Mouse (Mus musculus) testis, adult 2 months (tissue): ENCODE data around the gene Hdac10. TPM values are rescaled to one million over a fixed set of nuclear protein-coding genes. Genes with fewer than 3 reads are reported as not detected.

ENCODE experiments used
- H3K27ac ChIP-seq: fragments of 200-500 bp; 2 replicates; pipeline ENCODE4 v1.5.1; 2012; ENCODE audit warnings: low read depth, low read length; ENCODE audit not compliant: control insufficient read depth, insufficient read depth
- H3K27me3 ChIP-seq: fragments of 200-500 bp; 2 replicates; pipeline ENCODE4 v1.6.1; 2012; ENCODE audit warnings: mild to moderate bottlenecking, low read length, moderate library complexity; ENCODE audit not compliant: control insufficient read depth, insufficient read depth
- H3K36me3 ChIP-seq: fragments of 200-500 bp; 2 replicates; pipeline ENCODE4 v1.6.1; 2012; ENCODE audit warnings: mild to moderate bottlenecking, low read length; ENCODE audit not compliant: control insufficient read depth, insufficient read depth
- H3K4me1 ChIP-seq: fragments of 200-500 bp; 2 replicates; pipeline ENCODE4 v1.6.1; 2012; ENCODE audit warnings: low read length; ENCODE audit not compliant: control insufficient read depth, insufficient read depth
- H3K4me3 ChIP-seq: fragments of 200-500 bp; 2 replicates; pipeline ENCODE4 v1.5.1; 2012; ENCODE audit warnings: low read depth, mild to moderate bottlenecking, low read length, moderate library complexity, mixed read lengths; ENCODE audit not compliant: control insufficient read depth
- CTCF ChIP-seq: fragments of 200-500 bp; IDR thresholded peaks from 2 replicates; pipeline ENCODE4 v1.5.1; 2012; ENCODE audit warnings: low read depth, mild to moderate bottlenecking, inconsistent platforms, low read length, moderate library complexity; ENCODE audit not compliant: control insufficient read depth, insufficient read depth, insufficient replicate concordance
- POLR2A ChIP-seq: fragments of 200-500 bp; IDR thresholded peaks from 2 replicates; pipeline ENCODE4 v1.6.1; 2012; ENCODE audit warnings: low read depth, mild to moderate bottlenecking, inconsistent platforms, low read length, moderate library complexity; ENCODE audit not compliant: control insufficient read depth
- polyA plus RNA-seq: library from polyadenylated mRNA; depleted of rRNA; stranded (reverse); fragments of >200 nt; gene quantifications from 2 replicates; pipeline ENCODE4 v1.2.3, GENCODE M21; 2012; rRNA removed

Gene Hdac10
- polyA plus RNA-seq = 4.0 and 4.5 TPM in 2 replicates

GRCm38 (mm10) chr15:89128382-89129350 is at the start of gene Hdac10:
Hdac10 (minus strand) TSS chr15:89128700.
- Histone ChIP-seq H3K4me1 (peaks cover 8% of the 10 kb centered on the region), H3K36me3 (no peaks in the 10 kb centered on the region), H3K27ac (peak within 1 kb of the TSS; percentile 39; the same call in 1 of the 2 replicates), H3K27me3 (no peaks in the 10 kb centered on the region), H3K4me3 (peak within 1 kb of the TSS; percentile 85)
- TF ChIP-seq CTCF (peak; percentile 94), POLR2A (no peak)

- peak overlapping the region; percentile 32 for H3K27ac ChIP-seq
- H3K4me1 ChIP-seq = peaks cover 56% of the 10 kb centered on the region
- TF ChIP-seq CTCF (no peak), POLR2A (no peak)
- no peaks in the 10 kb centered on the region; the same call in 1 of the 2 replicates for H3K27me3 ChIP-seq
- peak overlapping the region; percentile 99 for H3K4me3 ChIP-seq
- H3K36me3 ChIP-seq = no peaks in the 10 kb centered on the region
Measured at GRCm38 (mm10) chr15:89177576-89178259, 49.2 kb upstream of the Hdac10 start.

- Histone ChIP-seq H3K36me3 (no peaks in the 10 kb centered on the region), H3K4me1 (peaks cover 58% of the 10 kb centered on the region), H3K4me3 (peak overlapping the region; percentile 67), H3K27me3 (no peaks in the 10 kb centered on the region; the same call in 1 of the 2 replicates), H3K27ac (peak overlapping the region; percentile 27; the same call in 1 of the 2 replicates)
- TF ChIP-seq CTCF = no peak
- no peak for TF ChIP-seq POLR2A
Measured at GRCm38 (mm10) chr15:89177121-89177520, 48.6 kb upstream of the Hdac10 start.

GRCm38 (mm10) chr15:89175411-89176155 is 47.1 kb upstream of the Hdac10 start:
- no peaks in the 10 kb centered on the region; the same call in 1 of the 2 replicates for H3K27me3 ChIP-seq
- TF ChIP-seq CTCF (no peak), POLR2A (no peak)
- peak overlapping the region; percentile 83 for H3K4me3 ChIP-seq
- peaks cover 61% of the 10 kb centered on the region for H3K4me1 ChIP-seq
- H3K36me3 ChIP-seq = no peaks in the 10 kb centered on the region
- no peak overlapping the region for H3K27ac ChIP-seq

DNA sequence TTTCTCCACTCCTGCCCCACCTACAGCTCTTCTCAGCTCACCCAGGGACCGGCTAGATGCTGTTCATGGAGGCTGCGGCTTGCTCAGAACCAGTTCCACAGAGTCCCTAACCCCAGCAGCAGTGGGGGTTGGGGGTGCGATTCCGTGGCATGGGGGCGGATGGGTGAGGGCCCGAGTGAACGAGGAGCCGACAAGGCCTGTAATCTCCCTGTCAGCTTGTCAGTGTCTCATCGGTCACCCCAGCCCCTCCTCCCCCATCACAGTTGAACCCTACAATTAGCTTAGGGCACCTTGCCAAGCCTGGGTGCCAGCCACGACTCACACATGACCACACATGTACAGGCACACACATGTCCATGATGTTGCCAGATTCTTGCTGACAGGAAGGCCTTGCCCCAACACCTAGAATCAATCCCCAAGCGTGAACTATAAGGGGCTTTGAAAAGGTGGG is 46.4 kb upstream of the Hdac10 start:
- TF ChIP-seq POLR2A (no peak), CTCF (no peak)
- Histone ChIP-seq H3K4me3 (peak overlapping the region; percentile 83), H3K36me3 (no peaks in the 10 kb centered on the region), H3K27me3 (no peaks in the 10 kb centered on the region; the same call in 1 of the 2 replicates), H3K4me1 (peaks cover 57% of the 10 kb centered on the region), H3K27ac (no peak overlapping the region)

- no peaks in the 10 kb centered on the region for H3K36me3 ChIP-seq
- peaks cover 55% of the 10 kb centered on the region for H3K4me1 ChIP-seq
- TF ChIP-seq POLR2A (peak; percentile 27; the same call in 1 of the 2 replicates), CTCF (no peak)
- no peaks in the 10 kb centered on the region; the same call in 1 of the 2 replicates for H3K27me3 ChIP-seq
- H3K27ac ChIP-seq = no peak overlapping the region
- H3K4me3 ChIP-seq = peak overlapping the region; percentile 83
Measured at GRCm38 (mm10) chr15:89173906-89174214, 45.4 kb upstream of the Hdac10 start.
